Mouse (Mus musculus) heart, postnatal 14 days (tissue): ENCODE results near the gene Mybpc3. TPM values are rescaled to one million over a fixed set of nuclear protein-coding genes. Genes with fewer than 3 reads are reported as not detected.

Source experiments
- total RNA-seq, 2 experiments: library from RNA; stranded (reverse); gene quantifications; 2 replicates each; pipeline ENCODE4 v1.2.3; 2021

Gene Mybpc3
- total RNA-seq, 2 experiments from 2014 or later: 1,701 to 1,920 TPM

Other genes starting within 250 kb of the Mybpc3 start
- gene C1qtnf4, start 232.3 kb upstream of the Mybpc3 start, total RNA-seq: 1 to 10 TPM; 4.3 to 6.3 TPM
- gene Kbtbd4, start 213.4 kb upstream of the Mybpc3 start, total RNA-seq: 10 to 100 TPM; 19.3 to 22.6 TPM
- gene Ndufs3, start 213.3 kb upstream of the Mybpc3 start, total RNA-seq: 100 to 1,000 TPM; 752 to 790 TPM
- 10 to 100 TPM; 87.1 to 89.0 TPM for gene Celf1, start 177.8 kb upstream of the Mybpc3 start, total RNA-seq
- 10 to 100 TPM; 11.6 to 12.4 TPM for gene Rapsn, start 82.5 kb upstream of the Mybpc3 start, total RNA-seq
- 100 to 1,000 TPM; 209 to 211 TPM for gene Psmc3, start 64.1 kb upstream of the Mybpc3 start, total RNA-seq
- gene Slc39a13, start 47.7 kb upstream of the Mybpc3 start, total RNA-seq: 10 to 100 TPM; 24.7 to 25.5 TPM
- 1 to 10 TPM; 4.1 TPM for gene Spi1, start 35.8 kb upstream of the Mybpc3 start, total RNA-seq
- gene Madd, start 65.7 kb downstream of the Mybpc3 start, total RNA-seq: 1 to 10 TPM; 6.6 to 7.7 TPM
- 10 to 100 TPM in 1 of 2 experiments, 1 to 10 TPM in 1; 8.6 to 11.8 TPM for gene Nr1h3, start 84.7 kb downstream of the Mybpc3 start, total RNA-seq
- 10 to 100 TPM; 18.1 to 19.7 TPM for gene Acp2, start 84.7 kb downstream of the Mybpc3 start, total RNA-seq
- gene Ddb2, start 118.8 kb downstream of the Mybpc3 start, total RNA-seq: 1 to 10 TPM; 4.6 to 6.3 TPM
- 100 to 1,000 TPM; 106 to 109 TPM for gene Pacsin3, start 137.8 kb downstream of the Mybpc3 start, total RNA-seq
- 10 to 100 TPM; 59.2 to 62.4 TPM for gene Arfgap2, start 146.8 kb downstream of the Mybpc3 start, total RNA-seq